Mouse (Mus musculus) sigmoid colon, adult 10 weeks (tissue): ENCODE measurements around the gene Ripk4. TPM values are rescaled to one million over a fixed set of nuclear protein-coding genes. Genes with fewer than 3 reads are reported as not detected.

ENCODE experiments used
- polyA plus RNA-seq: library from polyadenylated mRNA; stranded (reverse); fragments of 350-450 nt; fragmentation: Illumina TruSeq; extraction: RNeasy Lipid Tissue Mini Kit (QIAGEN cat#74804); gene quantifications from one replicate; pipeline ENCODE4 v1.2.3, GENCODE M21; 2014; ENCODE audit warnings: low read depth, low replicate concordance

Gene Ripk4
- polyA plus RNA-seq: 15.7 TPM

GRCm38 (mm10) chr16:97763061-97763989 is at the start of gene Ripk4:
Ripk4 (minus strand) TSS chr16:97763787.

Other genes starting within 250 kb of the Ripk4 start
- 211 TPM for gene Fam3b, start 249.0 kb downstream of the Ripk4 start, polyA plus RNA-seq
- 275 TPM for gene Tmprss2, start 152.6 kb downstream of the Ripk4 start, polyA plus RNA-seq
- 10.5 TPM for gene Prdm15, start 88.1 kb upstream of the Ripk4 start, polyA plus RNA-seq
- 10.9 TPM for gene C2cd2, start 198.8 kb upstream of the Ripk4 start, polyA plus RNA-seq
- gene Zbtb21, start 198.8 kb upstream of the Ripk4 start, polyA plus RNA-seq: 8.5 TPM
- gene B230307C23Rik, start 233.5 kb upstream of the Ripk4 start, polyA plus RNA-seq: 54.0 TPM